In the genomic region with DNA sequence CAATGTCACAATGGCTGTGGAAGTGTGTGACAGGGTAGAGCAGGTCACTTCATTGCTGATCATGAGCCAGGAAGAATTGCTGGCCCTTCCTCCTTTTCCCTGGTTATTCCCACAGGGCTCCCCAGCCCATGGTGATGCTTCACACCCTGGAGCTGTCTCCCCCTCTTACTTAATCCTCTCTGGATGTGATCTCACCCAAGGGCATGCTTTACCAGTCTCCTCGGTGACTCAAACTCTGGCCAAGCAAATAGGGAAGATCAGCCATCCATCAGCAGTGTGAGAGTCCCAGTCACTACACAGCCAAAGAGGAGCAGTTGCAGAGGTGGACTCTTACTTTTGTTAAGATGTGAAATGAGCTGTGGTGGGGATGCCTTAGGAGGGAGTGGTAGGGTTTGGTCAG, we compare ENCODE assay signal across 24 mouse cellular contexts. TPM values are rescaled to one million over a fixed set of nuclear protein-coding genes. Genes with fewer than 3 reads are reported as not detected.
"Had no signal": no experiment of that assay in that cellular context is flagged by ENCODE, and none has a peak within 500 bp of the region (broad histone marks: within the 10 kb centered on the region; RNA-seq: fewer than 3 reads in every experiment).

No protein-coding gene starts in this region.

- H3K9me3 ChIP-seq: kidney, embryonic 15.5 days; limb, embryonic 12.5 days; limb, embryonic 15.5 days; midbrain, embryonic 12.5 days; midbrain, embryonic 15.5 days; neural tube, embryonic 12.5 days; neural tube, embryonic 15.5 days; stomach, embryonic 15.5 days had no signal

- H3K9ac ChIP-seq: kidney, embryonic 15.5 days; limb, embryonic 12.5 days; limb, embryonic 15.5 days; liver, embryonic 14.5 days; liver, postnatal 0 days; lung, embryonic 14.5 days; midbrain, embryonic 12.5 days; midbrain, embryonic 15.5 days; neural tube, embryonic 12.5 days; neural tube, embryonic 15.5 days; stomach, embryonic 15.5 days had no signal

- H3K27me3 ChIP-seq: limb, embryonic 12.5 days; limb, embryonic 15.5 days; midbrain, embryonic 12.5 days; midbrain, embryonic 15.5 days; neural tube, embryonic 12.5 days; neural tube, embryonic 15.5 days; stomach, embryonic 15.5 days had no signal

- H3K4me3 ChIP-seq: kidney, embryonic 15.5 days; limb, embryonic 12.5 days; limb, embryonic 15.5 days; midbrain, embryonic 12.5 days; midbrain, embryonic 15.5 days; neural tube, embryonic 12.5 days; neural tube, embryonic 15.5 days; stomach, embryonic 15.5 days had no signal

- H3K4me1 ChIP-seq: limb, embryonic 12.5 days; limb, embryonic 15.5 days; midbrain, embryonic 12.5 days; midbrain, embryonic 15.5 days; neural tube, embryonic 12.5 days; neural tube, embryonic 15.5 days had no signal

- DNase-seq: kidney, postnatal 10 days; kidney, postnatal 36 days; left cerebral cortex, postnatal 4 days; liver, postnatal 0 days; lung, embryonic 14.5 days; right cerebral cortex, postnatal 25 days; spleen, adult 18-20 months; thymus, postnatal 25 days had no signal

- ATAC-seq: liver, postnatal 0 days; lung, postnatal 0 days; midbrain, embryonic 15.5 days had no signal

- H3K27ac ChIP-seq: kidney, embryonic 15.5 days; limb, embryonic 12.5 days; limb, embryonic 15.5 days; liver, embryonic 14.5 days; macrophage; midbrain, embryonic 12.5 days; midbrain, embryonic 15.5 days; neural tube, embryonic 12.5 days; neural tube, embryonic 15.5 days; stomach, embryonic 15.5 days had no signal

- H3K4me2 ChIP-seq: kidney, embryonic 15.5 days; limb, embryonic 12.5 days; limb, embryonic 15.5 days; liver, embryonic 11.5 days; lung, embryonic 14.5 days; midbrain, embryonic 12.5 days; midbrain, embryonic 15.5 days; neural tube, embryonic 12.5 days; neural tube, embryonic 15.5 days; stomach, embryonic 15.5 days had no signal

- H3K36me3 ChIP-seq: kidney, embryonic 15.5 days; limb, embryonic 12.5 days; limb, embryonic 15.5 days; midbrain, embryonic 12.5 days; midbrain, embryonic 15.5 days; neural tube, embryonic 12.5 days; neural tube, embryonic 15.5 days; stomach, embryonic 15.5 days had no signal

RNA-seq across cellular contexts. Expression of gene Prss30, which starts 4.6 kb away (rescaled TPM):
- polyA plus RNA-seq: limb, embryonic 12.5 days; limb, embryonic 15.5 days; liver, embryonic 11.5 days; midbrain, embryonic 12.5 days; midbrain, embryonic 15.5 days; neural tube, embryonic 12.5 days; neural tube, embryonic 15.5 days had no signal

RNA-seq across cellular contexts. Expression of gene Prss22, which starts 12.9 kb away (rescaled TPM):
- total RNA-seq: layer of hippocampus, postnatal 14 days; left cerebral cortex, postnatal 4 days; megakaryocyte, adult 5-6 weeks had no signal
- polyA plus RNA-seq: liver, embryonic 14.5 days; liver, postnatal 0 days; macrophage; midbrain, embryonic 12.5 days; midbrain, embryonic 15.5 days; neural tube, embryonic 15.5 days had no signal

RNA-seq across cellular contexts. Expression of gene Sbpl, which starts 29.9 kb away (rescaled TPM):
- total RNA-seq: layer of hippocampus, postnatal 14 days; left cerebral cortex, adult 8-10 months; left cerebral cortex, postnatal 14 days; left cerebral cortex, postnatal 4 days; megakaryocyte, adult 5-6 weeks had no signal
- polyA plus RNA-seq: kidney, embryonic 15.5 days; limb, embryonic 12.5 days; limb, embryonic 15.5 days; liver, embryonic 11.5 days; liver, embryonic 14.5 days; liver, postnatal 0 days; lung, embryonic 14.5 days; lung, postnatal 0 days; macrophage; midbrain, embryonic 12.5 days; midbrain, embryonic 15.5 days; neural tube, embryonic 12.5 days; neural tube, embryonic 15.5 days; stomach, embryonic 15.5 days had no signal

RNA-seq across cellular contexts. Expression of gene Sbp, which starts 43.5 kb away (rescaled TPM):
- total RNA-seq: layer of hippocampus, postnatal 14 days; left cerebral cortex, adult 8-10 months; left cerebral cortex, postnatal 14 days; left cerebral cortex, postnatal 4 days; megakaryocyte, adult 5-6 weeks had no signal
- polyA plus RNA-seq: kidney, embryonic 15.5 days; limb, embryonic 12.5 days; limb, embryonic 15.5 days; liver, embryonic 11.5 days; liver, embryonic 14.5 days; liver, postnatal 0 days; lung, embryonic 14.5 days; lung, postnatal 0 days; macrophage; midbrain, embryonic 12.5 days; midbrain, embryonic 15.5 days; neural tube, embryonic 12.5 days; neural tube, embryonic 15.5 days; stomach, embryonic 15.5 days had no signal

RNA-seq across cellular contexts. Expression of gene Prss27, which starts 53.0 kb away (rescaled TPM):
- total RNA-seq: layer of hippocampus, postnatal 14 days; left cerebral cortex, adult 8-10 months; left cerebral cortex, postnatal 14 days; left cerebral cortex, postnatal 4 days; megakaryocyte, adult 5-6 weeks had no signal
- polyA plus RNA-seq: limb, embryonic 12.5 days; liver, embryonic 11.5 days; liver, embryonic 14.5 days; liver, postnatal 0 days; macrophage had no signal
